Mouse (Mus musculus) adrenal gland, adult (tissue): ENCODE results near the gene Ankrd28.
"Not testable (repeated sequence)": the region's sequence is repeated elsewhere in the genome, so short reads cannot be mapped to it uniquely, and the experiment has no call there.

Experiments used
- DNase-seq, 2 experiments: peaks; one replicate each; pipeline ENCODE4 v3.0.0; 2022 to 2023; ENCODE audit warnings: low spot score in 1 of 2; ENCODE audit not compliant: inconsistent age in 2 of 2

The Ankrd28 gene

GRCm38 (mm10) chr14:31830571-31831369, at the start of gene Ankrd28:
TSS of gene Ankrd28 (minus strand) at chr14:31830651.
- peak; percentile 96 to 97 for DNase-seq

GRCm38 (mm10) chr14:31879456-31879855, 49.0 kb upstream of the Ankrd28 start:
- DNase-seq, result peak; percentile 25 to 63

GRCm38 (mm10) chr14:31872130-31872529, 41.7 kb upstream of the Ankrd28 start:
- DNase-seq, result peak; percentile 11 to 70

- DNase-seq, result no peak
Observed at GRCm38 (mm10) chr14:31870436-31870835, 40.0 kb upstream of the Ankrd28 start.

GRCm38 (mm10) chr14:31868591-31868990, 38.1 kb upstream of the Ankrd28 start:
- DNase-seq, result peak in 1 of 2 experiments; percentile 54

- DNase-seq, result not testable (repeated sequence)
Observed at GRCm38 (mm10) chr14:31866366-31866765, 35.9 kb upstream of the Ankrd28 start.

GRCm38 (mm10) chr14:31858679-31859078, 28.2 kb upstream of the Ankrd28 start:
- DNase-seq, result no peak

- DNase-seq, result no peak
Observed at GRCm38 (mm10) chr14:31857096-31857975, 26.9 kb upstream of the Ankrd28 start.

GRCm38 (mm10) chr14:31856007-31856406, 25.6 kb upstream of the Ankrd28 start:
- no peak for DNase-seq

- DNase-seq, result no peak
Observed at GRCm38 (mm10) chr14:31854667-31855066, 24.2 kb upstream of the Ankrd28 start.

- no peak for DNase-seq
Observed at GRCm38 (mm10) chr14:31843571-31843970, 13.1 kb upstream of the Ankrd28 start.

GRCm38 (mm10) chr14:31832022-31832421, 1.6 kb upstream of the Ankrd28 start:
- no peak for DNase-seq

- DNase-seq, result no peak
Observed at GRCm38 (mm10) chr14:31831370-31831712, 890 bp upstream of the Ankrd28 start.

GRCm38 (mm10) chr14:31829761-31830562, 489 bp downstream of the Ankrd28 start:
- DNase-seq, result peak; percentile 74 to 89

- DNase-seq, result no peak
Observed at GRCm38 (mm10) chr14:31827221-31827620, 3.2 kb downstream of the Ankrd28 start.

- DNase-seq, result peak in 1 of 2 experiments; percentile 30
Observed at GRCm38 (mm10) chr14:31809942-31810341, 20.5 kb downstream of the Ankrd28 start.

- DNase-seq, result no peak
Observed at GRCm38 (mm10) chr14:31803791-31804190, 26.7 kb downstream of the Ankrd28 start.

- DNase-seq, result no peak
Observed at GRCm38 (mm10) chr14:31800976-31801375, 29.5 kb downstream of the Ankrd28 start.

- no peak for DNase-seq
Observed at GRCm38 (mm10) chr14:31800446-31800845, 30.0 kb downstream of the Ankrd28 start.

GRCm38 (mm10) chr14:31798937-31799336, 31.5 kb downstream of the Ankrd28 start:
- no peak for DNase-seq

GRCm38 (mm10) chr14:31795535-31795934, 34.9 kb downstream of the Ankrd28 start:
- no peak for DNase-seq
